Mouse (Mus musculus) forebrain, embryonic 16.5 days (tissue): Measurements from ENCODE around the gene Gzmd. TPM values are rescaled to one million over a fixed set of nuclear protein-coding genes. Genes with fewer than 3 reads are reported as not detected.

Experiments
- ATAC-seq: fragments of 200-750 bp; cut with Nextera tagmentation; 2 replicates; pipeline ENCODE4 v1.8.0; 2017; ENCODE audit warnings: mild to moderate bottlenecking, moderate library complexity
- H3K27ac ChIP-seq: fragments of 300-500 bp; sonication (generic); 2 replicates; pipeline ENCODE4 v1.5.1; 2014; ENCODE audit warnings: low read length, control low read depth
- H3K27me3 ChIP-seq: fragments of 300-500 bp; sonication (generic); replicated peaks from 2 replicates; pipeline ENCODE4 v1.6.1; 2014; ENCODE audit warnings: low read length; ENCODE audit not compliant: control insufficient read depth, insufficient read depth
- H3K36me3 ChIP-seq: fragments of 300-500 bp; sonication (generic); 2 replicates; pipeline ENCODE4 v1.6.1; 2014; ENCODE audit not compliant: control insufficient read depth, insufficient read depth
- H3K4me1 ChIP-seq: fragments of 300-500 bp; sonication (generic); replicated peaks from 2 replicates; pipeline ENCODE4 v1.6.1; 2014; ENCODE audit warnings: low read length; ENCODE audit not compliant: control insufficient read depth, insufficient read depth
- H3K4me2 ChIP-seq: fragments of 300-500 bp; sonication (generic); 2 replicates; pipeline ENCODE4 v1.6.1; 2014; ENCODE audit warnings: mild to moderate bottlenecking, low read length, control low read depth
- H3K4me3 ChIP-seq: fragments of 300-500 bp; sonication (generic); replicated peaks from 2 replicates; pipeline ENCODE4 v1.5.1; 2014; ENCODE audit warnings: mild to moderate bottlenecking, low read length, control low read depth
- H3K9ac ChIP-seq: fragments of 300-500 bp; sonication (generic); replicated peaks from 2 replicates; pipeline ENCODE4 v1.6.1; 2014; ENCODE audit warnings: low read depth, low read length, control low read depth
- H3K9me3 ChIP-seq: fragments of 300-500 bp; sonication (generic); 2 replicates; pipeline ENCODE4 v1.6.1; 2016; ENCODE audit warnings: low read length; ENCODE audit not compliant: control insufficient read depth
- WGBS: fragments of 180-500 bp; shearing (Covaris S2); extraction: QIAGEN DNeasy Blood & Tissue Kit; methylation state at CpG from one replicate; pipeline ENCODE4 v1.1.7; 2014; 5-methylcytosine and 5-hydroxymethylcytosine counted together
- microRNA-seq: library from miRNA; unstranded; fragments of <30 nt; microRNA quantifications from one replicate; pipeline ENCODE4, GENCODE M21; 2017
- polyA plus RNA-seq: library from polyadenylated mRNA; unstranded; fragments of >200 nt; fragmentation: Nextera tagmentation; extraction: Ambion mirVana; gene quantifications from 2 replicates; pipeline ENCODE4 v1.2.1, GENCODE M21; 2015

The Gzmd gene
- polyA plus RNA-seq, 1 experiment from 2014 or later = not detected

GRCm38 (mm10) chr14:56097597-56097996 lies 34.8 kb downstream of the Gzmd start:
- Histone ChIP-seq H3K4me1 (no peaks in the 10 kb centered on the region), H3K4me2 (no peak overlapping the region), H3K36me3 (no peaks in the 10 kb centered on the region), H3K27me3 (no peaks in the 10 kb centered on the region), H3K9ac (no peak overlapping the region), H3K9me3 (no peaks in the 10 kb centered on the region), H3K4me3 (no peak overlapping the region), H3K27ac (no peak overlapping the region)
- no peak for ATAC-seq
- 80% methylated on average over 1 of the region's 1 CpGs for WGBS

- 76% methylated on average over 2 of the region's 2 CpGs for WGBS
- no peak overlapping the region for H3K4me3 ChIP-seq
- H3K4me1 ChIP-seq = no peaks in the 10 kb centered on the region
- H3K9ac ChIP-seq = no peak overlapping the region
- no peaks in the 10 kb centered on the region for H3K27me3 ChIP-seq
- no peak overlapping the region for H3K27ac ChIP-seq
- no peak for ATAC-seq
- H3K4me2 ChIP-seq = no peak overlapping the region
- H3K9me3 ChIP-seq = no peaks in the 10 kb centered on the region
- H3K36me3 ChIP-seq = no peaks in the 10 kb centered on the region
Observed at GRCm38 (mm10) chr14:56093353-56093752, 39.1 kb downstream of the Gzmd start.

- Histone ChIP-seq H3K4me2 (no peak overlapping the region), H3K4me3 (no peak overlapping the region), H3K27me3 (no peaks in the 10 kb centered on the region), H3K27ac (no peak overlapping the region), H3K36me3 (no peaks in the 10 kb centered on the region), H3K9ac (no peak overlapping the region), H3K9me3 (no peaks in the 10 kb centered on the region), H3K4me1 (no peaks in the 10 kb centered on the region)
- 80% methylated on average over 3 of the region's 3 CpGs for whole genome bisulfite sequencing
- no peak for ATAC-seq
Observed at GRCm38 (mm10) chr14:56086711-56087110, 45.7 kb downstream of the Gzmd start.

GRCm38 (mm10) chr14:56085167-56085566 lies 47.2 kb downstream of the Gzmd start, which contains the start of gene Mcpt8:
Mcpt8 (minus strand) TSS chr14:56085273.
- Histone ChIP-seq H3K9me3 (no peaks in the 10 kb centered on the region), H3K27ac (no peak within 1 kb of the TSS), H3K9ac (no peak within 1 kb of the TSS), H3K27me3 (no peaks in the 10 kb centered on the region), H3K36me3 (no peaks in the 10 kb centered on the region), H3K4me3 (no peak within 1 kb of the TSS), H3K4me2 (no peak within 1 kb of the TSS), H3K4me1 (no peaks in the 10 kb centered on the region)
- ATAC-seq = no peak
- WGBS = 95% methylated on average over 2 of the region's 2 CpGs

- no peaks in the 10 kb centered on the region for H3K36me3 ChIP-seq
- no peak overlapping the region for H3K9ac ChIP-seq
- 61% methylated on average over 4 of the region's 4 CpGs for WGBS
- no peak overlapping the region for H3K27ac ChIP-seq
- H3K9me3 ChIP-seq = no peaks in the 10 kb centered on the region
- no peak overlapping the region for H3K4me3 ChIP-seq
- H3K27me3 ChIP-seq = no peaks in the 10 kb centered on the region
- no peaks in the 10 kb centered on the region for H3K4me1 ChIP-seq
- ATAC-seq = no peak
- H3K4me2 ChIP-seq = no peak overlapping the region
Observed at GRCm38 (mm10) chr14:56082016-56082415, 50.4 kb downstream of the Gzmd start.

Small RNA genes within 50 kb of the gene (microRNA-seq; reads per million reads assigned to microRNA genes)
- not detected for gene Mir6949

Other genes starting within 250 kb of the Gzmd start
- gene Cbln3, start 248.2 kb downstream of the Gzmd start, polyA plus RNA-seq = 0.14 and 0.21 TPM in 2 replicates
- gene Khnyn, start 247.7 kb downstream of the Gzmd start, polyA plus RNA-seq = 10.3 and 11.1 TPM in 2 replicates
- 102 and 128 TPM in 2 replicates for gene Sdr39u1, start 232.3 kb downstream of the Gzmd start, polyA plus RNA-seq
- 0.27 and 0.61 TPM in 2 replicates for gene Cma1, start 187.9 kb downstream of the Gzmd start, polyA plus RNA-seq
- gene Cma2, start 181.6 kb downstream of the Gzmd start, polyA plus RNA-seq = not detected in 2 replicates
- not detected in 2 replicates for gene Mcpt1, start 114.6 kb downstream of the Gzmd start, polyA plus RNA-seq
- not detected in 2 replicates for gene Mcpt9, start 102.1 kb downstream of the Gzmd start, polyA plus RNA-seq
- gene Mcpt2, start 90.6 kb downstream of the Gzmd start, polyA plus RNA-seq = not detected in 2 replicates
- gene Mcpt4, start 70.3 kb downstream of the Gzmd start, polyA plus RNA-seq = not detected in 2 replicates
- gene Mcpt8, start 47.3 kb downstream of the Gzmd start, polyA plus RNA-seq = not detected in 2 replicates
- gene Ctsg, start 30.0 kb downstream of the Gzmd start, polyA plus RNA-seq = not detected in 2 replicates
- not detected in 2 replicates for gene Gzme, start 12.0 kb downstream of the Gzmd start, polyA plus RNA-seq
- gene Gzmg, start 27.0 kb upstream of the Gzmd start, polyA plus RNA-seq = not detected in 2 replicates
- gene Gzmn, start 42.0 kb upstream of the Gzmd start, polyA plus RNA-seq = not detected in 2 replicates
- not detected in 2 replicates for gene Gzmf, start 78.8 kb upstream of the Gzmd start, polyA plus RNA-seq
- not detected in 2 replicates for gene Gzmc, start 102.0 kb upstream of the Gzmd start, polyA plus RNA-seq
- not detected in 2 replicates for gene Gzmb, start 129.7 kb upstream of the Gzmd start, polyA plus RNA-seq
- gene Atp12a, start 232.5 kb upstream of the Gzmd start, polyA plus RNA-seq = 0.29 and 0.30 TPM in 2 replicates